Mouse (Mus musculus) embryonic fibroblast, embryonic 13.5 days (primary cell): ENCODE results near the gene Zwilch.

Experiments used
- CTCF ChIP-seq: IDR thresholded peaks from 2 replicates; pipeline ENCODE4 v1.5.1; 2011; ENCODE audit warnings: mild to moderate bottlenecking, control low read depth, low read length, moderate library complexity, borderline replicate concordance; ENCODE audit not compliant: insufficient read depth
- POLR2A ChIP-seq: IDR thresholded peaks from 2 replicates; pipeline ENCODE4 v1.6.1; 2011; ENCODE audit warnings: low read depth, mild to moderate bottlenecking, control low read depth, low read length, moderate library complexity

GRCm38 (mm10) chr9:64178974-64179646 is 6.2 kb upstream of the Zwilch start, which contains the start of gene Snapc5:
- 0 out of 2 replicates have a peak, but pooled peaks have one; percentile 4 for TF ChIP-seq CTCF
- peak; percentile 70 for TF ChIP-seq POLR2A
